Mouse (Mus musculus) bone marrow, adult 2 months (tissue): ENCODE measurements around the gene Camta2. TPM values are rescaled to one million over a fixed set of nuclear protein-coding genes. Genes with fewer than 3 reads are reported as not detected.

Experiments used
- H3K27ac ChIP-seq: fragments of 200-500 bp; 2 replicates; pipeline ENCODE4 v1.5.1; 2012; ENCODE audit warnings: low read depth, mild to moderate bottlenecking, control low read depth, inconsistent platforms, low read length; ENCODE audit not compliant: control insufficient read depth, poor library complexity, insufficient read depth
- H3K4me1 ChIP-seq: fragments of 200-500 bp; 2 replicates; pipeline ENCODE4 v1.6.1; 2011; ENCODE audit warnings: low read length; ENCODE audit not compliant: control insufficient read depth, insufficient read depth
- H3K4me3 ChIP-seq: fragments of 200-500 bp; replicated peaks from 2 replicates; pipeline ENCODE3; 2011; ENCODE audit warnings: mild to moderate bottlenecking, low read depth, low read length, control low read depth; ENCODE audit not compliant: control insufficient read depth
- CTCF ChIP-seq: fragments of 200-500 bp; IDR thresholded peaks from 2 replicates; pipeline ENCODE4 v1.5.1; 2011; ENCODE audit warnings: low read length, control low read depth; ENCODE audit not compliant: control insufficient read depth, insufficient read depth
- POLR2A ChIP-seq: fragments of 200-500 bp; IDR thresholded peaks from 2 replicates; pipeline ENCODE4 v1.6.1; 2011; ENCODE audit warnings: low read depth, mild to moderate bottlenecking, control low read depth, low read length, borderline replicate concordance; ENCODE audit not compliant: control insufficient read depth
- WGBS: fragments of 180-500 bp; shearing (Covaris S2); methylation state at CpG from one replicate; pipeline ENCODE4 v1.1.7; 2018; 5-methylcytosine and 5-hydroxymethylcytosine counted together
- polyA plus RNA-seq: library from polyadenylated mRNA; stranded (reverse); fragments of >200 nt; gene quantifications from 2 replicates; pipeline ENCODE4 v1.2.4, GENCODE M21; 2011; ENCODE audit warnings: low replicate concordance; ENCODE audit not compliant: missing spikeins, insufficient read depth, insufficient read length

Gene Camta2
- polyA plus RNA-seq, 1 experiment = 24.0 TPM

GRCm38 (mm10) chr11:70625473-70625872, 62.4 kb downstream of the Camta2 start:
- Histone ChIP-seq H3K27ac (no peak overlapping the region), H3K4me1 (no peaks in the 10 kb centered on the region; the same call in 1 of the 2 replicates), H3K4me3 (no peak overlapping the region)
- TF ChIP-seq POLR2A = no peak
- peak; percentile 70 for TF ChIP-seq CTCF
- WGBS = 29% methylated on average over 4 of the region's 4 CpGs

- Histone ChIP-seq H3K4me1 (no peaks in the 10 kb centered on the region; the same call in 1 of the 2 replicates), H3K27ac (no peak overlapping the region), H3K4me3 (no peak overlapping the region)
- WGBS = 82% methylated on average over 10 of the region's 10 CpGs
- TF ChIP-seq POLR2A (no peak), CTCF (peak; percentile 21; the same call in 1 of the 2 replicates)
Observed at GRCm38 (mm10) chr11:70623053-70623742, 64.7 kb downstream of the Camta2 start.

GRCm38 (mm10) chr11:70621972-70622814, 65.7 kb downstream of the Camta2 start:
- no peak overlapping the region for H3K4me3 ChIP-seq
- no peaks in the 10 kb centered on the region; the same call in 1 of the 2 replicates for H3K4me1 ChIP-seq
- TF ChIP-seq POLR2A (no peak), CTCF (no peak)
- 70% methylated on average over 7 of the region's 7 CpGs for WGBS
- H3K27ac ChIP-seq = no peak overlapping the region

Other genes starting within 250 kb of the Camta2 start
- 8.3 and 16.1 TPM in 2 replicates for gene Med11, start 236.2 kb downstream of the Camta2 start, polyA plus RNA-seq
- gene Zmynd15, start 228.7 kb downstream of the Camta2 start, polyA plus RNA-seq = 0.66 and 1.5 TPM in 2 replicates
- 0.59 and 3.2 TPM in 2 replicates for gene Cxcl16, start 228.1 kb downstream of the Camta2 start, polyA plus RNA-seq
- gene Tm4sf5, start 182.9 kb downstream of the Camta2 start, polyA plus RNA-seq = not detected in 2 replicates
- gene Vmo1, start 173.5 kb downstream of the Camta2 start, polyA plus RNA-seq = not detected in 2 replicates
- gene Gltpd2, start 168.9 kb downstream of the Camta2 start, polyA plus RNA-seq = not detected in 2 replicates
- gene Psmb6, start 162.7 kb downstream of the Camta2 start, polyA plus RNA-seq = 90.4 and 129 TPM in 2 replicates
- not detected in 2 replicates for gene Gm40193, start 155.2 kb downstream of the Camta2 start, polyA plus RNA-seq
- gene Pld2, start 148.0 kb downstream of the Camta2 start, polyA plus RNA-seq = 1.5 and 4.0 TPM in 2 replicates
- gene Mink1, start 125.2 kb downstream of the Camta2 start, polyA plus RNA-seq = 50.8 and 79.5 TPM in 2 replicates
- not detected in 2 replicates for gene 4930544D05Rik, start 72.3 kb downstream of the Camta2 start, polyA plus RNA-seq
- gene Chrne, start 68.9 kb downstream of the Camta2 start, polyA plus RNA-seq = 2.0 TPM in 1 of 2 replicates, not detected in the other
- 8.6 and 28.3 TPM in 2 replicates for gene Gp1ba, start 49.0 kb downstream of the Camta2 start, polyA plus RNA-seq
- 125 and 265 TPM in 2 replicates for gene Rnf167, start 40.9 kb downstream of the Camta2 start, polyA plus RNA-seq
- gene Slc25a11, start 40.6 kb downstream of the Camta2 start, polyA plus RNA-seq = 28.7 and 49.2 TPM in 2 replicates
- 840 and 1,173 TPM in 2 replicates for gene Pfn1, start 33.5 kb downstream of the Camta2 start, polyA plus RNA-seq
- gene Eno3, start 30.9 kb downstream of the Camta2 start, polyA plus RNA-seq = 14.7 and 29.8 TPM in 2 replicates
- 37.1 and 70.9 TPM in 2 replicates for gene Spag7, start 18.7 kb downstream of the Camta2 start, polyA plus RNA-seq
- gene Inca1, start 12.1 kb upstream of the Camta2 start, polyA plus RNA-seq = not detected in 2 replicates
- gene Kif1c, start 12.4 kb upstream of the Camta2 start, polyA plus RNA-seq = 10.0 and 13.7 TPM in 2 replicates
- gene Zfp3, start 76.1 kb upstream of the Camta2 start, polyA plus RNA-seq = 1.1 and 1.7 TPM in 2 replicates
- gene Scimp, start 124.5 kb upstream of the Camta2 start, polyA plus RNA-seq = 1.9 TPM in 1 of 2 replicates, not detected in the other
- gene Rabep1, start 156.7 kb upstream of the Camta2 start, polyA plus RNA-seq = 12.6 and 28.8 TPM in 2 replicates